Comparison of ENCODE assay signal across 9 mouse cellular contexts in the genomic region with DNA sequence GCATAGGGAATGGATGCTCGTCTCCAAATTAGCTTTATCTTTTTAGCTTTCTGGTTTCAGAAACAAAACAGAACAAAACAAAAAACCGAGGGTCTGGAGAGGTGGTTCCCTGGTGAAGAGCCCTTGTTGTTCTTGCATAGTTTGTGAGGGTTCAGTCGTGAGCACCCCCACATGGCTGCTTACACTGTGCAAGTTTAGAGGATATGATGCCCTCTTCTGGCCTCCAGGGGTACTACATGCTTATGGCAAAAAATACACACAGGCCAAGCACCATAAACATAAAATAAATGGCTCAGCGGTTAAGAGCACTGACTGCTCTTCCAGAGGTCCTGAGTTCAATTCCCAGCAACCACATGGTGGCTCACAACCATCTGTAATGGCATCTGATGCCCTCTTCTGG.
DNase-seq lines count a peak whose midpoint lies in the region; ATAC-seq and TF ChIP-seq lines count a peak whose summit lies in the region.
"Had no signal": no experiment of that assay in that cellular context is flagged by ENCODE, and none has a peak within 500 bp of the region (broad histone marks: within the 10 kb centered on the region; RNA-seq: fewer than 3 reads in every experiment).

No protein-coding gene starts in this region.

- WGBS in heart, embryonic 11.5 days (ENCODE audit: insufficient replicate concordance) = 21% methylated on average over 4 of the region's 4 CpGs
- WGBS in liver, postnatal 0 days (ENCODE audit: insufficient replicate concordance) = 25% methylated on average over 4 of the region's 4 CpGs
- WGBS in neural tube, embryonic 14.5 days = 19% methylated on average over 4 of the region's 4 CpGs

- no peak for TF ChIP-seq EP300 in liver, postnatal 0 days (IDR thresholded peaks at IDR 0.05; ENCODE audit: low read depth)

- ATAC-seq in activated CD4-positive, CD25-positive, alpha-beta regulatory T cell, adult 4 months = peak; percentile 50
- ATAC-seq in heart, embryonic 11.5 days (replicated peaks; ENCODE audit: insufficient number of reproducible peaks, low FRiP score, low TSS enrichment) = peak; percentile 59; the same call in 1 of the 2 replicates
- peak; percentile 62 for ATAC-seq in liver, postnatal 0 days
- ATAC-seq in neural tube, embryonic 14.5 days (ENCODE audit: low read depth) = peak; percentile 50; the same call in 1 of the 2 replicates

- H3K4me1 ChIP-seq in heart, embryonic 11.5 days (ENCODE audit: control insufficient read depth, insufficient read depth, low read length) = no peaks in the 10 kb centered on the region
- no peaks in the 10 kb centered on the region for H3K4me1 ChIP-seq in liver, postnatal 0 days (ENCODE audit: insufficient read depth)
- no peaks in the 10 kb centered on the region for H3K4me1 ChIP-seq in neural tube, embryonic 14.5 days (ENCODE audit: control insufficient read depth, insufficient read depth, low read length)
- H3K4me1 ChIP-seq: heart, embryonic 13.5 days had no signal

- DNase-seq in embryo, embryonic 9.5 days (ENCODE audit: extremely low spot score) = peak; percentile 75
- peak; percentile 77 to 85 for DNase-seq in kidney, postnatal 36 days
- DNase-seq in liver, postnatal 0 days = peak; percentile 67
- peak; percentile 88 for DNase-seq in thymus, postnatal 25 days

- H3K9me3 ChIP-seq in heart, embryonic 11.5 days (replicated peaks; ENCODE audit: control insufficient read depth, low read length) = no peaks in the 10 kb centered on the region
- H3K9me3 ChIP-seq in liver, postnatal 0 days (ENCODE audit: low read length) = no peaks in the 10 kb centered on the region
- H3K9me3 ChIP-seq in neural tube, embryonic 14.5 days (ENCODE audit: control insufficient read depth, low read length) = no peaks in the 10 kb centered on the region
- H3K9me3 ChIP-seq: heart, embryonic 13.5 days had no signal

- H3K27me3 ChIP-seq in C2C12 (ENCODE audit: control insufficient read depth, insufficient read depth, insufficient read length) = peaks cover 9% of the 10 kb centered on the region
- H3K27me3 ChIP-seq in heart, embryonic 11.5 days (ENCODE audit: control insufficient read depth, insufficient read depth, low read length) = no peaks in the 10 kb centered on the region
- H3K27me3 ChIP-seq in liver, postnatal 0 days (ENCODE audit: insufficient read depth, low read length) = no peaks in the 10 kb centered on the region
- H3K27me3 ChIP-seq in neural tube, embryonic 14.5 days (ENCODE audit: control insufficient read depth, insufficient read depth, low read length) = no peaks in the 10 kb centered on the region
- H3K27me3 ChIP-seq: heart, embryonic 13.5 days had no signal

- no peak overlapping the region for H3K9ac ChIP-seq in heart, embryonic 11.5 days (ENCODE audit: low read depth, low read length)
- H3K9ac ChIP-seq in liver, postnatal 0 days (replicated peaks) = no peak overlapping the region
- H3K9ac ChIP-seq in neural tube, embryonic 14.5 days (replicated peaks; ENCODE audit: low read depth, low read length) = no peak overlapping the region
- H3K9ac ChIP-seq: heart, embryonic 13.5 days had no signal

- H3K4me3 ChIP-seq in C2C12 (ENCODE audit: insufficient read depth, poor library complexity, severe bottlenecking) = no peak overlapping the region
- H3K4me3 ChIP-seq in heart, embryonic 11.5 days (ENCODE audit: low read depth, low read length) = no peak overlapping the region
- H3K4me3 ChIP-seq in liver, postnatal 0 days (ENCODE audit: low read depth, low read length) = no peak overlapping the region
- H3K4me3 ChIP-seq in neural tube, embryonic 14.5 days (ENCODE audit: low read depth, low read length) = no peak overlapping the region
- H3K4me3 ChIP-seq: heart, embryonic 13.5 days had no signal

- H3K36me3 ChIP-seq in C2C12 (ENCODE audit: control insufficient read depth, insufficient read depth) = no peaks in the 10 kb centered on the region
- H3K36me3 ChIP-seq in heart, embryonic 11.5 days (ENCODE audit: control insufficient read depth, insufficient read depth, low read length) = no peaks in the 10 kb centered on the region
- H3K36me3 ChIP-seq in liver, postnatal 0 days (replicated peaks; ENCODE audit: insufficient read depth, low read length) = no peaks in the 10 kb centered on the region
- H3K36me3 ChIP-seq in neural tube, embryonic 14.5 days (ENCODE audit: control insufficient read depth, insufficient read depth, low read length) = no peaks in the 10 kb centered on the region
- H3K36me3 ChIP-seq: heart, embryonic 13.5 days had no signal

- H3ac ChIP-seq in C2C12 (ENCODE audit: control insufficient read depth, insufficient read length, low read depth) = no peak overlapping the region

- H3K4me2 ChIP-seq in heart, embryonic 11.5 days = no peak overlapping the region
- no peak overlapping the region for H3K4me2 ChIP-seq in liver, postnatal 0 days (ENCODE audit: low read depth, low read length)
- no peak overlapping the region for H3K4me2 ChIP-seq in neural tube, embryonic 14.5 days (ENCODE audit: low read depth, low read length)
- H3K4me2 ChIP-seq: heart, embryonic 13.5 days had no signal

- peak; percentile 12 for TF ChIP-seq CTCF in C2C12 (IDR thresholded peaks at IDR 0.05; ENCODE audit: control insufficient read depth, insufficient read depth, insufficient read length)
- peak; percentile 84 for TF ChIP-seq CTCF in liver, postnatal 0 days (IDR thresholded peaks at IDR 0.05; ENCODE audit: low read depth)

- no peaks in the 10 kb centered on the region for H3K79me3 ChIP-seq in C2C12 (ENCODE audit: low read depth)

- H3K27ac ChIP-seq in heart, embryonic 11.5 days (ENCODE audit: low read depth, low read length) = no peak overlapping the region
- no peak overlapping the region for H3K27ac ChIP-seq in liver, postnatal 0 days (ENCODE audit: low read depth)
- no peak overlapping the region for H3K27ac ChIP-seq in neural tube, embryonic 14.5 days (ENCODE audit: low read depth, low read length)
- H3K27ac ChIP-seq: heart, embryonic 13.5 days had no signal

- H3K79me2 ChIP-seq in C2C12 (ENCODE audit: control insufficient read depth, insufficient read depth) = no peaks in the 10 kb centered on the region

TF ChIP-seq in C2C12, 6 proteins besides CTCF, POLR2A, EP300 and RAD21:
- no peak for TF ChIP-seq FOSL1 (IDR thresholded peaks at IDR 0.05; ENCODE audit: insufficient read depth, low read length, poor library complexity, severe bottlenecking)
- TF ChIP-seq MYOG (IDR thresholded peaks at IDR 0.05; ENCODE audit: control insufficient read depth, extremely low read depth, insufficient read length) = no peak
- TF ChIP-seq MAX (IDR thresholded peaks at IDR 0.05) = no peak
- TF ChIP-seq USF1 (IDR thresholded peaks at IDR 0.05; ENCODE audit: low read depth) = no peak
- TF ChIP-seq MYOD1 (IDR thresholded peaks at IDR 0.05; ENCODE audit: control insufficient read depth, insufficient read length, low read depth) = no peak
- no peak for TF ChIP-seq CEBPB (IDR thresholded peaks at IDR 0.05; ENCODE audit: low read depth)
